Mouse (Mus musculus): ENCODE measurements at regions not wholly inside any gene's neighbourhood (a gene's known extent, or its start where the extent isn't known, plus 50 kb on each side); places are given as distances from the start of the nearest gene placed in this dataset.

GRCm38 (mm10) chr17:63644390-63644789 lies 144.6 kb upstream of the Fbxl17 start:
- TF ChIP-seq POLR2A (IDR thresholded peaks at IDR 0.05; ENCODE audit: extremely low read depth, insufficient read depth, low read length), result no peak
- TF ChIP-seq CTCF (IDR thresholded peaks at IDR 0.05; ENCODE audit: low read depth, low read length), result no peak
